Mouse (Mus musculus) left cerebral cortex, adult 9 months (tissue): ENCODE measurements around the gene Pbrm1.

Experiments used
- DNase-seq, 2 experiments: peaks; one replicate each; pipeline ENCODE4 v3.0.0; 2022; ENCODE audit warnings: low spot score in 2 of 2

Gene Pbrm1

DNA sequence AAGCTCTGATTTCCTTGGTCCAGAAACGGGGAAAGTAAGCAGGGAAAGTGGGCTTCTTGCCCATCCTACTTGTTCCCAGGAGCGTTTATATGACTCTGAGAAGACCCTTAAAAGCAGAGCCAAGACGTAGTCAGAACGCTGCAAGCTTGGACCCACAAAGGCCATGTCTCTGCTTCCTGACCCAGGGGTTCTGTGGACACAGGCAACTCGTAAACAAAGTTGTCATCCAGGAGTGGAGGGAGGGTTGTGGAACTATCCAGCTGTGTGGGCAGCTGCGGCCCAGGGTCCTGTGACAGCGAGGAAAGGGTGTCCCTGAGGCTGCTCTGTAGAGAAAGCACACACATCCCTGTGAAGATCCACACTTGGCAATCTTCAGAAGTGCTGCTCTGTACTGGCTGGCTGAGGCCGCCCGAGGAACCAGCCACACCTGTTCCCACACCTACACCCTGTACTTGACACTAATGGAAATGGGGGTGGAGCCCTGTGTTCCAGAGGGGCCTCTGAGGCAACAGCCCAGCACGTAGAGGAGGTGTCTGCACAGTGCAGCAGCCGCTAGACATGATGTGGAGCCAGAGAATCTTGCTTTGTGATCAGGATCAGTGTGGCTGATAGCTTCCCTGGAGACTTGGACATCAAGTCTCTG, 114.2 kb downstream of the Pbrm1 start:
- DNase-seq: no peak

DNA sequence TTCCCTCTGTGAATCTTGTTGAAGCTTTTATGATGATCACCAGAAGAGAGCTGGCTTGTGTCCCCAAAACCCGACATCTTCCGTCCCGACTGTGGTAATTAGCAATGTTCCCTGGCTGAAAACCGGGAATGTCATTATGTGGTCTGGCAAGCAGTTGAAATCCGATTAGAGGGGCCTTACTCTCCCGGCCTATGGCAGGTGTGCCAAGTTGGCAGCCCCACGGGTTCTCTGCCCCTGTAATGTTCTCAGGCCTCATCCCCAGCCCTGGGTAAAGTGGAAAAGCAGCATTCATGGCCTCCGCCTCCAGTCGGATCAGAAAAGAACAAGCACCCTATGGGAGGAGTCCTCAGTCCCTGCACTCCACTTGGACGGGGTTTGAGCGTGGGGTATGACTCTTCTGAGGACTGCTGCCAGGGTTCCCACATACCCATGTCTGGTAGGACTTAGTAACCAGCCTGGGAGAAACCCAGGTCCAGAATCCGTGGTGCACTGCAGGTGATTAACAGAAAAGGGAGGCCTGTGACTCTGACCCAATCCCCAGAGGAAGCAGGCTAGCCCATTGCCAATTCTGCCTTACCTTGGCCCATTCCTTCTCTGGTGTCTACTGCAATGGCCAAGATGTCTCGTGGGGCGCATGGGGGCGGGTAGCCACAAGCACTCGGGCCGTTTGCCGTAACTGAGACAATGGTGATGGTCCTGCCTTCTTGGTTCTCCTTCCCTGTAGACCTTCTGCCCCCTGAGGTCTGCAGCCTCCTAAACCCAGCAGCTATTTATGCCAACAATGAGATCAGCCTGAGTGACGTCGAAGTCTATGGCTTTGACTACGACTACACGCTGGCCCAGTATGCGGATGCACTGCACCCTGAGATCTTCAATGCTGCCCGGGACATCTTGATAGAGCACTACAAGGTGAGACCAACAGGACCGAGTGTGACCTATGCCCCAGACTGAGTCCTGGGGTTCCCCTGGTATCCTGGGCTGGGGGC, 115.4 kb downstream of the Pbrm1 start:
- no peak for DNase-seq

DNA sequence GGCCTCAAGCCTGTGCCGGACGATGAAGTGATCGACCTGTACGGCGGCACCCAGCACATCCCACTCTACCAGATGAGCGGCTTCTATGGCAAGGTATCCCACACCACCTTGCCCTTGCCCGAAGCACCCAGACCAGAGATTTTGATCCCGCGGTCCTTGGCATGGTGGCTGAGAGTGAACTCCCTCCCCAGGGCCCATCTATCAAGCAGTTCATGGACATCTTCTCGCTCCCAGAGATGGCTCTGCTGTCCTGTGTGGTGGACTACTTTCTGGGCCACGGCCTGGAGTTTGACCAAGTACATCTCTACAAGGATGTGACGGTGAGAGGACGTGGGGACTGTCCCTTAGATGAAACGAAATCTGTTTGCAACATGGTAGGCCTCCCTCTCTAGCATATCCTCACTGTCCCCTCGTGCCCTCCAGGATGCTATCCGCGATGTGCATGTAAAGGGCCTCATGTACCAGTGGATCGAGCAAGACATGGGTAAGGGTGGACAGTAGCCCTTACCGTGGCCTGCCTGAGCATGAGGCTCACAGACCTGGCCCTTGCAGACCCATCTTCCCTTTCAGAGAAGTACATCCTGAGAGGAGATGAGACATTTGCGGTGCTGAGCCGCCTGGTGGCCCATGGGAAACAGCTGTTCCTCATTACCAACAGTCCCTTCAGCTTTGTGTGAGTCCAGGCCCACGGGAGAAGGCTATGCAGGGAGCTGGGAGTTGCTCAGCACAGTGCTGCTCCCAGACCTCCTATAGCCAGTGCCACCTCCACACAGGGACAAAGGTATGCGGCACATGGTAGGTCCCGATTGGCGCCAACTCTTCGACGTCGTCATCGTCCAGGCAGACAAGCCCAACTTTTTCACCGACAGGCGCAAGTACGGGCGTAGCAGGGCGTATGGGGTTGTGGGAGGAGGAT, 116.8 kb downstream of the Pbrm1 start:
- DNase-seq: no peak

DNA sequence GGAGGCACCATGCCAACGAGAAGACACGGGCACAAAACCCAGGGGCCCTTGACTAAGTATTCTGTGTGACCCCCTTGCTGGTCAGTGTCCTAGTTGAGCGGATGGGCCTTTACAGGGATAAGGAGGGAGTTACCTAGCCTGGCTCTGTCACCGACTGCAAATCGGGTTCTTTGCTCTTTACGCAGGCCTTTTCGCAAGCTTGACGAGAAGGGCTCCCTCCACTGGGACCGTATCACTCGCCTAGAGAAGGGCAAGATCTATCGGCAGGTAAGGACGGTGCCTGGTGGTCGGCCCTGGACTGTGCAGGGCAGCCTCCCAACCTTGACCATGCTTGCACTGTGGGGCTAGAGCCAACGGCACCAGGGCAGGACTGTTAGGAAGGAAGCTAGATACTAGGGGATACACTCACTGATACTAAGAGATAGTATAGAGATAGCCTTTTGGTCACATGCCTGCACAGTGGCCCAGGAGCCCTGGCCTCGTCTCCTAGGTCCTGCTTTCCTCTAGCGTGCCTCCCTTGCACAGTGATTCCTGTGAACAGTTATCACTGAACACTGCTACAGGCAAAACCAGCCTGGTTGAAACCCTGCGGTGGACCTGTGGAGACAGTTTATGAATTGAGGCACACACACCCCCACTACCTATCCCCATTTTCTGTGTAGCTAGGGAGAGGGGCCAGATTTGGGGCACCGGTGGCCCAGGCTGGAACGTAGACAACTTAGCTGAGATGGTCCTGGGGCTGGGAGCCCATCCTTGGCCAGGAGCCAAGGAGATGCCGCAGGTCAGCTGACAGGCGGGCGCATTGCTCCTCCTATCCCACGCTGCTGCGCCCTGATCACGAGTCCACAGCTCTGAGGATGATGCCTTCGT, 117.7 kb downstream of the Pbrm1 start:
- no peak for DNase-seq

DNA sequence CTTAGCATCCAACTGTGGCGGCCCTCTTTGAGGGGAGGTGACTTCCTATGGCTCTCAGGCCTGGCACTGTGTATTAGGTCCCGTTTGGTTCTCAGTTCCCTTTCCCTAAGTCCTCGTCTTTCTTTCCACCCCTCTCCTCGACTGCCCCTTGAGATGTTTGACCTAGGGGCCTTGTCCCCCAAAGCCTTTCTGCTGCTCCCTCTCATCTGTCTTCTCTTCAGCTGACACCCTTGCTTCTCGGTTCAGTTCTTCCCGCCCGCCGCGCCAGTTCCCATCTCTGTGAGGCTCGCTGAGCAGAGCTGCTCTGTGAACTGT, 118.3 kb downstream of the Pbrm1 start:
- no peak for DNase-seq

DNA sequence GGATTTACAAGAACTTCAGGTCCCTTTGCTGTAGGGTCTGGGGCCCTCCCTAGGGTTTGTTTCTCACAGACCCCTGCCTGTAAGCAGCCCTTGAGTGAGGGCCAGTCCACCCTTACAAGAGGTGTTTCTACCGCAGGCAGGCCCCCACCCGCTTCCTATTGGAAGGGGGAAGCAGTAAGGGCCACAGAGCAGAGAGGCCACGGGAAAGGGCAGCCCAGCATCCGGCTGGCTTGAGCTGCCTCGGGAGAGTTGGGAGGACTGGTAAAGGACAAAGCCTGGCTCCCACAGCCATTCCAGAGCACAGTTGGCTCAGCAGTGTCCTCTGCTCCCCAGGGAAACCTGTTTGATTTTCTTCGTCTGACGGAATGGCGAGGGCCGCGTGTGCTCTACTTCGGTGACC, 118.9 kb downstream of the Pbrm1 start:
- no peak for DNase-seq

DNA sequence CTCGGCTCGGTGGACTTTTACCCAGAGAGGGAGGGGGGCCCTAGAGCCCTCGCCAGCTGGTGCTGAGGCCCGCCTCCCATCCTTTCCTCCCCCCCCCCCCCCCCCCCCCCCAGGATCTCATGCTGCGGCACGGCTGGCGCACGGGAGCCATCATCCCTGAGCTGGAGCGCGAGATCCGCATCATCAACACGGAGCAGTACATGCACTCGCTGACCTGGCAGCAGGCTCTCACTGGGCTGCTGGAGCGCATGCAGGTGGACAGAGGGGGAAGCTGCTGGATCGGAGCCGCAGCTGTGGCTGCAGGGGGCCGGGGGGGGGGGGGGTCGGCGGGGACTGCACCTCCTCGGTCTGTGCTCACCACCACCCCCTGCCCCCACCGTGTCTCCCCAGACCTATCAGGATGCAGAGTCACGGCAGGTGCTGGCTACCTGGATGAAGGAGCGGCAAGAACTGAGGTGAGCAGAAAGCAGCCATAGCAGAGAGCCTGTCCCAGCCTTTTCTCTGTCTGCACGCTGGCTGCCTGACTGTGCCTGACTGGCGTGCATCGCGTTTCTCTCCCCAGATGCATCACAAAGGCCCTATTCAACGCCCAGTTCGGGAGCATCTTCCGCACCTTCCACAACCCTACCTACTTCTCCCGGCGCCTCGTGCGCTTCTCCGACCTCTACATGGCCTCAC, 119.4 kb downstream of the Pbrm1 start:
- no peak for DNase-seq

DNA sequence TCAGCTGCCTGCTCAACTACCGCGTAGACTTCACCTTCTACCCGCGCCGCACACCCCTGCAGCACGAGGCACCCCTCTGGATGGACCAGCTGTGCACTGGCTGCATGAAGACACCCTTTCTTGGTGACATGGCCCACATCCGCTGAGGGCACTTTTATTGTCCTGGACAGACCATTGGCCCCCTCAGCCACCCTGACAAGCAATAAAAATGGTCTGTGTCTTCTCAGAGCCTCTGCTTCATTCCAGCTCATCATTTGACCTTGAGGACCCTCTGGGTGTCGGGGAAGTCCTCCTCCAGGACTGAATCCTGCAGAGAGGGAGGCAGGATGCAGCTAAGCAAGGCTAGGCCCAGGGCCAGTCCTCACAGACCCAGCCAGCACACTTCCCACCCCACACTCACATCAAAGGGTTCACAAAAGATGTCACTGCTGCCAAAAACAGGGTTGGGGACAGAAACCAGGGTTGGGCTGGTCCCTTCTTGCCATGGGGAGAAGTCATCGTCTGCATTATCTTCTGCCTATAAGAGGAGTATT, 120.0 kb downstream of the Pbrm1 start:
- DNase-seq: no peak

DNA sequence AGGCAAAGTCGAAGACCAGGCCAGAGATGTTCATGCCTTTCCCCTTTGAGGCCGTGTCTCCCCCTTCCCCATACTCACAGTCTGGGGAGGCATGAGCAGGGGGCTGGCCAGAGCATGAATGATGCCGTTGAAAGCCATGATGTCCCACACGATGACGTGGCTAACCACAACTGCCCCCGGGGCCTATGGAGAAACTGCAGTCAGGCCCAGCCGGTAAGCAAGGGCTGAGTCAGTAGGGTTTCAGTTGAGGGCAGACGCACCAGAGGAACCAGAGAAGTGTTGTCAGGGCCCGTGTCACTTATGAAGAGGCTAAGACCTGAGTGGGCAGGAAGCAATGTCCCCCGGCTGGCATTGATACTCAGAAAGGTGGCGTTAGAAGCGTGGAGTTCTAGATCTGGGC, 120.7 kb downstream of the Pbrm1 start:
- DNase-seq: no peak

DNA sequence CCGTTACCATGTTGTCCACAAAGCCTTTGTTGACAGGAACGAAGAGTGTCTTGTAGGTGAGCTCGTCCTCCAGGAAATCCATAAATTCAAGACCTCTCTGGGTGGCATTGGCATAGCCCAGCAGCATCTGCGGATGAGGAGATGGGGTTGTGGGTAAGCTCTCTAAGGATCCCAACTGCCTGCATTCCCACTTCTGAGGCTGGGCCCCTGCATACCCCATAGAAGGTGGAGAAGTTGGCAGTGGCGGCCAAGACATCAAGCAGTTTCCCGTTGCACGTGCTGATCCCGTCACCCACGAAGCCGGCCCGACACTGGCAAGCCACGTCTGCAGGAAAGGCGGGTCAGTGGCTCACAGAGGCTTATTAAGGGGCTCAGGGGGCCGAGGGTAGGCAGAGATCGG, 121.2 kb downstream of the Pbrm1 start:
- no peak for DNase-seq

DNA sequence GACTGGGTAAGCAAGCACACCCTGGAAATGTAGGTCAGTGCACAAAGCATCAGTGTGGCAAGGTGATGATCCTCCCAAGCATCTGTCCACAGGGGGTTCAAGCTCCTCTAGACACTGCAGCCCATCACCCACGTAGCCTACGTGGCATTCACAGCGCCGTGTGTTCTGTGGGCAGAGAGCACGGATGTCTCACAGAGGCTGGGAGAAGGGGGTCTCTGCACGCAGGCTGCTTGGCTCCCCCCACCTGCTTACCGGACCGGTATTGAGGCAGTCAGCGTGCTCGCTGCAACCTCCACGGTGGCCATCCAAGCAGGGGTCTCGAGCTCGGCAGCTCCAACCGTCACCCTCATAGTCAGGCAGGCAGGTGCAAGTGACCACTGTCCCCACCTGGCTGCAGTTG, 122.1 kb downstream of the Pbrm1 start:
- DNase-seq: no peak

DNA sequence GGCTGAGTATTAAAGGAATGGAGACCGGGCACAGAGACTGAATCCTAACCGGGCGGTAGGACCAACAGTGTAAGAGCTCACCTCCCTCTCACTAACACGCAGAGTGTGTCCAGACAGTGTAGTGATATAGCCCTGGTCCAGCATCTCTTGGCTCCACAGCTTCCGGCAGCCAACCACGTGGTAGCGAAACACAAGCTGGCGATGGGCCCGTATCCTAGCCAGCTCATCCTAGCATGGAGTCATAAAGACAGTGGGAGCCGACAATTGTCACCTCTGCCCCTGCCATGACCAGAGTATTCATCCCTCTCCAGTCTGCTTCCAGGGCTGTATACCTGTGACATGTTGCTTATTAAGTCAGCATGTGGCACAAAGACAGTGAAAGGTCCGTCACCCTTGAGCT, 126.8 kb downstream of the Pbrm1 start:
- DNase-seq: no peak

DNA sequence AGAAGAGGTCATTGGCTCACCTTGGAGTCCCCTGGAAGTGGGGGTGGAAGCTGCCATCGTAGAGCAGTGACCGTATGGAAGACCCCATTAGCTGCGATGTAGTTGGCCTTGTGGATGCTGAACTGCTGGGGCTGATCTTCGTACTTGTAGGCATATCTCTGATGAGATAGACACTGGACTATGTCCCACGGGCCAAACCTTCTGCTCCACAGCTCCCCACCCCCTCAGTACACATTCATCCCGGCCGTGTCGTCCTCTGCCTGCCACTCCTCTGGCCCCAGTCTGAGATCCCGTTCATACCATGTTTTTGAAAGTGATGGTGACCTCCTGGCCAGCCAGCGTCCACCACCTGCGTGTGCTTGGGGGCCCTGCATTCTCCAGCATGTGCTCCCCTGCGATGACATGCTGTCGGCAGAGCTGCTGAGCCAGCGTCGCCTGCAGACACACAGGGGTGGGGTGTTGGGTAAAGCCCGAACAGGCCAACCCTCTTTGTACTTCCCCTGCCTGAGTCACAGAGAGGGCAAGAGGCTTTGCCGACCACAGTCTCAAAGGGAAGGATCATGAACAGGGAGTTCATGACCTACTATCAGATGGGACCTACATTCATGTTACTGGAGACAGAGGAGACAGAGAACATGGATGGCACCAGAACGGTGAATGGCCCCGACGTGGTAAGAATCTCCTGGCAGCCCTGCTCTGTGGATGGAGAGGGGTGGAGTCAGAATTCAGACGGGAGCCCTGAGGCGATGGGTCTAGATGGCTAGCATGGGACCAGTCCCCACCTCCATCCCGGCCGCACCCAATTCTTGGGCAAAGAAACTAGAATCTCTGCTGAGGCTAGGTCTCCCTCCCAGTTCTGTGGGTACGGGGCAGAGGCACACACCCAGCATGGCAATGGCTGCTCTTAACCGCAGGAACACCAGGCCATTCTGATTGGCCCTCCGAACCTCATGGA, 141.5 kb downstream of the Pbrm1 start:
- DNase-seq: no peak

DNA sequence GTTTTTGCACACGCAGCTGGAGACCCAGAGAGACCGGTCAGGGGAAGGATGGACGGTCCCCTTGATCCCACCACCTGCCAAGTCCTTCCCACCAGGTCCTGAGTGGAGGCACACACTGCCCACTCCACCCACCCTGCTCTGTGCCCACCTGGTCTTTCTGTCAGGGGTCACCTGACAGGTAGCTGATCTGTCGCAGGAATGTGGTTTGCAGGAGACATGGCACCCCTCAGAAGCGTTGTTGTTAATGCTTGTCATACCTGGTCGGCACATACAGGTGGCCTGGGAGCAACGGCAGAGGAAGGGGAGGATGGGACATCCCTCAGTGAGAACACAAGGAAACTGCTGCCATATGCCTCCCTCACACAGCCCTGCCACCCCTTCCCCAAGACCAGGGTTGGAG, 142.3 kb downstream of the Pbrm1 start:
- no peak for DNase-seq

DNA sequence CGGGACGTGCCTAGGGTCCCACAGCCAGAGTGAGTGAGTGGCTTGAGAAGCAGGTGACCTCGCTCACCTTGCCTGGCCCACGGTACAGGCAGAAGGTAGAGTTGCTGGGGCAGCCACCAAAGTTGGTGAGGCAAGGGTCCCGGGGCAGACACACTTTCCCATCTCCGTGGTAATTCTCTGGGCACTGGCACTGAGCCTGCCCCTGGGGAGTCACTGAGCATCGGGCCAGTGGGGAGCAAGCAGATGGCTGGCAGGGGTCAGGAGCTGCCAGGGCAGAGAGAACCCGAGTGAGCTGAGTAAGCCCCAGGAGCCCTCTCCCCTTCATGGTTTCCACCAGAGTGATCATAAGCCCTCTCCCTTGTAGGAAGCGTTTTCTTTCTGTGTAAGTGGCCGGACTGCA, 142.7 kb downstream of the Pbrm1 start:
- no peak for DNase-seq

DNA sequence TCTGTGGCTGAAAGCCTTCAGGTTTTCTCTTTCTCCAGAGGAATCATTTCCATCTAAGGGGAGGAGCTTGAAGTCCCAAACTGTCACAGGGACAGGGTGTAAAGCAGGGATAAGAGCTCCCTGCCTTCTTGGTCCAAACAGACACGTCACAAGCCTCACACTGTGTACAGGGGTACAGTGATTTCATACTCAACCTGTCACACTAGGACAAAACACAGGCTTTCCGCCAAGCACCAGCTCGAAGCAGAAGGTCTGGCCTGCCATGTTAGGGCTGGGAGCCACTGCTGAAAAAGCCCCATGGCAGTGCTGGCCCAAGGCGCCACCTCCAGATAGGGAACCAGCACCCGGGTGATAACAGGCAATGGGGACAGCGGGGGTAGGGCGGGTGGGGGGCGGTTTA, 145.1 kb downstream of the Pbrm1 start:
- no peak for DNase-seq

DNA sequence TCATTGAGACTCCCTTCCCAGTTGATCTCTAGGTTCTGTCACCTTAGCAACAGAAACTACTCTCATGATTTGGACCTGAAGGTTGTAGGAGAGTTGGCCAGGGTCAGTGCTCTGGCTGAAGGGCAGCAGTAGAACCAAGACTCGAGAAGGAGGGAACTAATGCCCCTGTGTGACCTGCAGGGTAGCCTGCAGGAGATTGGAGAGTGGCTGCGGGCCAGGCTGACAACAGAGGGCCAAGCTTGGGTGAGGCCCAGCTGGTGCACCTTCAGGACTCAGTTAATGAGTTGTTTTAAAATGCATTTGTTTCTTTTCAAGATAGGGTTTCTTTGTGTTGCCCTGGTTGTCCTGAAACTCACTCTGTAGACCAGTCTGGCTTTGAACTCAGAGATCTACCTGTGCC, 146.1 kb downstream of the Pbrm1 start:
- no peak for DNase-seq

DNA sequence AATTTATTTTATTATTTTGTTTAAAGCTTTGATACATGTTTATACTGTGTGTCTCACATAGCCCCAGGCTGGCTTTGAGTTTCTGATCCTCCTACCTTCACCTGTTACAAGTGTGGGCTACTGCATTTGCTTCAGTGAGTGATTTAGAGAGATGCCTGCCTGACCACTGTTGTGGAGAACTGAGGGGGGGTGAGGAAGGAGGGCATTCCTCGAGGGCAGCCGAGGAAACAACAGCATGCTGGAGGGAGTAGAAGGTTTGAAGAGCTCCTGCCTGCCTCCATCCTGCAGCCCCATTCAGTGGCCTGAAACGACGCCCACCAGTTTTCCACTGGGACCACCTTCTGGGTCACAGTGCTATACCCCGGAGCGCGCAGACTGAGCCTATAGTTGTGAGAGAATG, 146.5 kb downstream of the Pbrm1 start:
- DNase-seq: no peak

DNA sequence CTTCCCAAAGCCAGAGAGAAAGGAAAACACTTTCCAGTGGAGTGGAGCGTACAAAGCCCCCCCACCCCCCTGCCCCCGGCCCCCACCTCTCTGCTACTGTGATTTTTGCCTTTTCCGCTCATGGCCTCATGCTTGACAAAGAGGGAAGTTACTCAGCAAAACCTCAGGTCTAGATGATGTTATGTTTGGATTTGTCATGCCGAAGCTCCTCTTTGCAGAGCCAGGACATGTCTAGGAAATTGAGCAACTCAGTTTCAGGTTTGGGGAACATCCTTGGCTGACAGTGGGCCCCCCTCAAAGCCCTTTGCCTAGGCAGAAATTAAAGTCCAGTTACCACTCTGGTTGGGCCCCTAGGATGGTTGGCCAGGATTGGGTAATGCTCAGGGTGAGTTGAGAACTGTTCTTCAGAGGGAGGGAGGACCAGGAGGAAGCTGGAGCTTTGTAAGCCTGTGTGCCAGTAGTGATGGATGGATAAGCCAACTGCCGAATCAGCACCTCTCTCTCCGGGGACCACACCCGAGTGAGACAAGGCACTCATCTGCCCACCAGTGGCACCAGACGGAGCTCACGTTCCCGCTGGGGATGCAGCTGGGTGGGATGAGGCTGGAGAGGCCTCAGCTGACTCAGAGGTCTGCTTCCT, 147.2 kb downstream of the Pbrm1 start:
- DNase-seq: no peak
